Mouse (Mus musculus): ENCODE results near the gene Fyco1.

DNA sequence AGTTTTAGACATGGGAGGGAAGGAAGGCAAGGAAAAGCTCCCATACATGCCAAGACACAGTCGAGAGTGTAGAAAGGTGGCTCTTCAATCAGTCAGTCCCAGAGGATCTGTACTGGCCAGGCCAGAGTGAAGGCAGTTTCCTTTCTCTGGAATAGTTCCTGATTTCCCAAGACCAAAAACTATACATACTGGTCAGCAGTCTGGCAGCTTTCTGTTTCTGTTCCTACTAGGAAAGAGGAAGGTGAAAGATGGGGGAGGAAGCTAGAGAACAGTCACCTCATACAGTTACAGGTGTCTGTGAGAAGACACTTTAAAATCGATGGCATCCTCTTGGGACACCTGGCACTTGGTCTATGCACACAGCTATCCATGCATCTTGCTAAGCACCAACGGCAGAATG lies 36.3 kb downstream of the Fyco1 start:
- TF ChIP-seq CTCF (IDR thresholded peaks at IDR 0.05) (no peak), POLR2A (IDR thresholded peaks at IDR 0.05; ENCODE audit: insufficient read depth, low read depth, low read length) (no peak), EP300 (IDR thresholded peaks at IDR 0.05; ENCODE audit: insufficient read depth, low read depth, low read length) (no peak)

All from heart, adult 2 months (tissue).